Mouse (Mus musculus) mouse embryonic stem cell (cell line): Measurements from ENCODE around the gene Pnrc1.

ENCODE experiments used
- in situ Hi-C, 2 experiments: fragments of 300-500 bp; cut with MboI; formaldehyde crosslinking; loops; 1 replicate in 1 of 2; 3 replicates in 1 of 2; pipeline ENCODE4 v1.14.3; 2019 to 2020; ENCODE audit warnings: low sequenced_read_pairs in 2 of 2, low pct_unique_long_range_greater_than_20kb in 1 of 2, mixed read lengths in 1 of 2; ENCODE audit not compliant: unreplicated experiment in 1 of 2

Pnrc1 gene

GRCm38 (mm10) chr4:33243016-33243758 is 46.8 kb downstream of the Pnrc1 start:
- in situ Hi-C loops: no loop called here

- in situ Hi-C loops: no loop called here
Observed at GRCm38 (mm10) chr4:33242536-33242935, 47.4 kb downstream of the Pnrc1 start.

- in situ Hi-C loops: no loop called here
Observed at GRCm38 (mm10) chr4:33230881-33231280, 59.1 kb downstream of the Pnrc1 start.

- in situ Hi-C loops: no loop called here
Observed at GRCm38 (mm10) chr4:33229639-33230038, 60.3 kb downstream of the Pnrc1 start.

GRCm38 (mm10) chr4:33227164-33227563 is 62.8 kb downstream of the Pnrc1 start:
- in situ Hi-C loops: no loop called here

GRCm38 (mm10) chr4:33224003-33224675 is 65.8 kb downstream of the Pnrc1 start:
- in situ Hi-C loops: no loop called here

- in situ Hi-C loops: no loop called here
Observed at GRCm38 (mm10) chr4:33221847-33222246, 68.1 kb downstream of the Pnrc1 start.

- in situ Hi-C loops: loop anchor here in 1 of 2 experiments (5.0 kb wide), 1 partner anchor 68 kb away; no protein-coding TSS in a partner anchor
Observed at GRCm38 (mm10) chr4:33208881-33209841, 80.8 kb downstream of the Pnrc1 start, which contains the start of gene Srsf12. Gene Srsf12 (plus strand): TSS chr4:33208991.

GRCm38 (mm10) chr4:33207551-33207950 is 82.4 kb downstream of the Pnrc1 start:
- in situ Hi-C loops: loop anchor here in 1 of 2 experiments (5.0 kb wide), 1 partner anchor 70 kb away; no protein-coding TSS in a partner anchor

GRCm38 (mm10) chr4:33204682-33205081 is 85.3 kb downstream of the Pnrc1 start:
- in situ Hi-C loops: loop anchor here in 1 of 2 experiments (5.0 kb wide), 1 partner anchor 73 kb away; no protein-coding TSS in a partner anchor

GRCm38 (mm10) chr4:33198117-33198516 is 91.8 kb downstream of the Pnrc1 start:
- in situ Hi-C loops: no loop called here
